Mouse (Mus musculus) left cerebral cortex, postnatal 14 days (tissue): ENCODE data around the gene Ccdc51. TPM values are rescaled to one million over a fixed set of nuclear protein-coding genes. Genes with fewer than 3 reads are reported as not detected.

Experiments used
- DNase-seq, 2 experiments: peaks; one replicate each; pipeline ENCODE4 v3.0.0; 2021 to 2022; ENCODE audit warnings: low spot score in 2 of 2, mixed read lengths in 1 of 2
- intact Hi-C: fragments of 180-260 bp; cut with DNase I; formaldehyde crosslinking; loops from one replicate; pipeline ENCODE4 v1.15.1; 2025
- total RNA-seq, 2 experiments: library from RNA; stranded (reverse); gene quantifications; 2 replicates each; pipeline ENCODE4 v1.2.3; 2021

Ccdc51 gene
- total RNA-seq, 2 experiments from 2014 or later = 5.9 to 8.4 TPM

GRCm38 (mm10) chr9:109093786-109094552, 11.7 kb downstream of the Ccdc51 start:
- DNase-seq = no peak
- intact Hi-C loops = loop anchor here (10.0 kb wide), 1 partner anchor 741 kb away; the partner anchor contains the start of gene Nme6

GRCm38 (mm10) chr9:109094553-109095136, 12.4 kb downstream of the Ccdc51 start:
- intact Hi-C loops = loop anchor here (10.0 kb wide), 1 partner anchor 740 kb away; the partner anchor contains the start of gene Nme6
- no peak for DNase-seq

DNA sequence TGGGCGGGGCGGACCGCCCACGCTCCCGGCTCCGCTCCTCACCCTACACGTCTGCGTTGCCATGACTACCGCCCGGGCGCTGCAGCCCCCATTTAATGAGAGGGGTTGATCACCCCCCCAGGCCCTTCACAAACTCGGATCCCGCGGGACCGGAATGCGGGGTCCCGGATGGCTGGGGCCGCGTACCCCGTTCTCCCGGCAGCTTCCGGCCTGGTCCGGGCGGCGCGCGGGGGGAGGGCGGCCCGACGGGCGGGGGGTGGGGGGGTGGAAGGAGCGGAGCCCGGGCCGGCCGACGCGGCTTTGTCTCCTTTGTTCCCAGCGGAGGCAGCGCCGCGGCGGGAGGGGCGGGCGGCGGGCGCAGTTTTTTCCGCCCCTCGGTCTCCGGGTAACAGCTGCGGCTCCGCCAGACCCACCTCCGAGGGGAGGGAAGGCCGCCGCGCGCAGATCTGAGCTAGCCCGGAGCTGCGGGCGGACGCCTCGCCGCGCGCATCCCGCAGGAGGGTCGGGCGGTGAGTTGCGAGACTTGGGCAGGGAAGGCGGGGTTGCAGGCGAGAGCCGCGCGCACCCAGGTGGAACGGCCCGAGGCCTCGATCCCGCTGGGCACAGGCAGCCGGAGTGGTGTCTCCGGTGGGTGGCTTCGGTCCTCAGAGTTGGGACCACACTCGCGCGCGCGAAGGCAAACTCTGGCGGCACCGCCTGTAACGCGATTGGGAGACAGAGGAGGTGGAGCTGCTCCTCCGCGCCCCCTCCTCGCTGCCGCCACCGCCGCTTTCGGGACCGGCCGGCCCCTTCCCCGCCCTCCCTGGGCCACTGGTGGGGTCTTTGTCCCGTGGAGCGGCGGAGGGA, 13.1 kb downstream of the Ccdc51 start, which contains the start of gene Plxnb1:
Plxnb1 (plus strand) TSS at position 253 of the 846 bp plus-strand sequence.
- peak; percentile 67 to 72 for DNase-seq
- intact Hi-C loops = loop anchor here (10.0 kb wide), 1 partner anchor 739 kb away; the partner anchor contains the start of gene Nme6

DNA sequence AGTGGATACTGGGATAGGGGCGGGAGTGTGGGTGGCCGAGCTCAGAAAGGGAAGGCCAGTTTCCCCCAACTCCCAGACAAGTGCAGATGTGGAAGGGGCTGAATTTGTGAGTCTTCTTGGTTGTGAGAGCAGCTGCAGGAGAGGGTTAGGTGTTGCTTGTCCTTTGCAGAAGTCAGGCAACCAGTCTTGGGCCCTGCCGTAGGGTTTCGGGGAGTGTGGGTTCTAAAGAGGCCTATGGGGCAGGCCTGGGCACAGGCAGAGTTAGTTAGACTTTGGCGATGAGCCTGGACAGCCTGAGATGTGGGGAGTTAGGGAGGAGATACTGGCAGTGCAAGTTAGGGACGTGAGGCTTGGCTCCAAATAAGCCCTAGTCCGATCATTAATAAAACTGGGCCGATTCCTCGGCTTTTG, 14.0 kb downstream of the Ccdc51 start:
- intact Hi-C loops = loop anchor here (10.0 kb wide), 1 partner anchor 739 kb away; the partner anchor contains the start of gene Nme6
- DNase-seq = peak in 1 of 2 experiments; percentile 37

GRCm38 (mm10) chr9:109096856-109097255, 14.6 kb downstream of the Ccdc51 start:
- intact Hi-C loops = loop anchor here (10.0 kb wide), 1 partner anchor 738 kb away; the partner anchor contains the start of gene Nme6
- no peak for DNase-seq

- intact Hi-C loops = loop anchor here (10.0 kb wide), 1 partner anchor 738 kb away; the partner anchor contains the start of gene Nme6
- DNase-seq = no peak
These were observed 15.0 kb downstream of the Ccdc51 start for GRCm38 (mm10) chr9:109097291-109097690.

GRCm38 (mm10) chr9:109097831-109098230, 15.5 kb downstream of the Ccdc51 start:
- intact Hi-C loops = loop anchor here (10.0 kb wide), 1 partner anchor 737 kb away; the partner anchor contains the start of gene Nme6
- DNase-seq = peak; percentile 68 to 76

DNA sequence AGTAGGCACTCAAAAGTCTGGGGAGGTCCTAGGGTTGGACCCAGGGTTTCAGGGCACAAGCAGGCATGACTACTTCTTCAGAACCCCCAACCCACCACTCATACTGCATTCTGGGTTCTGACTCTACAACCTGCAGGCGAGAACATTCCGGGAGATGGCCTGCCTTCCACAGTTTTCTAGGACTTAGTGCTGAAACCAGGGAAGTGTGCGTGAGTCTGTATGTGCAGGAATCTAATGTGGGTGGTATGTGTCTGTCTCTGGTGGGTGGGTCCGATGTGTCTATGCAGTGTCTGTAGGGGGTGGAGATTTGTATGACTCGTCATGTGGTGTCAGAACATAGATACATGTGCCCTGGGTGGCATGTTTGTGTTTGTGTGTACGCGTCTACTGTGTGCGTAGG, 16.1 kb downstream of the Ccdc51 start:
- intact Hi-C loops = loop anchor here (10.0 kb wide), 1 partner anchor 736 kb away; the partner anchor contains the start of gene Nme6
- no peak for DNase-seq

- intact Hi-C loops = loop anchor here (10.0 kb wide), 1 partner anchor 736 kb away; the partner anchor contains the start of gene Nme6
- peak in 1 of 2 experiments; percentile 54 for DNase-seq
These were observed 16.7 kb downstream of the Ccdc51 start for GRCm38 (mm10) chr9:109098969-109099368.

GRCm38 (mm10) chr9:109100307-109100928, 18.1 kb downstream of the Ccdc51 start:
- intact Hi-C loops = no loop called here
- DNase-seq = no peak

DNA sequence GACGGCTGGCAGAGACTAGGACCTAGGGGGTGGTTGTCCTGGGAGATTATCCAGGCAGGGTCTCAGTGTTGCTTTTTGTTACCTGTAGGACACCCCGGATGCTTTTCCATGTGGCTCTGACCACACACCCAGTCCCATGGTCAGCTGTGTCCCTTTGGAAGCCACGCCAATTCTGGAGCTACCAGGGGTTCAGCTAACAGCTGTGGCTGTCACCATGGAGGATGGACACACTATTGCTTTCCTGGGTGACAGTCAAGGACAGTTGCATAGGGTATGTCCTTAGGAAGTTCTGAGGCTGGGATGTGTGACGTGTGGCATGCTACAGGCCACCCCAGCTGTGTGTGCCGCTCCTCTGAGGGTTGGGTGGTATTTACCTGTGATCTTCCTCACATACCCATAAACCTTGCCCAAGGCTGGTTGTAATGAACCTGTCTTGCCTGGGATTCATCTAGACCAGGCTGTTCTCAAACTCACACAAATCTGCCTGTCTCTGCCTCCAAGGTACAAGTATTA, 19.7 kb downstream of the Ccdc51 start:
- no peak for DNase-seq
- intact Hi-C loops = no loop called here

- intact Hi-C loops = no loop called here
- DNase-seq = no peak
These were observed 20.2 kb downstream of the Ccdc51 start for GRCm38 (mm10) chr9:109102541-109102940.

- intact Hi-C loops = no loop called here
- no peak for DNase-seq
These were observed 21.0 kb downstream of the Ccdc51 start for GRCm38 (mm10) chr9:109103250-109103649.

GRCm38 (mm10) chr9:109104083-109104482, 21.8 kb downstream of the Ccdc51 start:
- intact Hi-C loops = no loop called here
- no peak for DNase-seq

GRCm38 (mm10) chr9:109105011-109105410, 22.7 kb downstream of the Ccdc51 start:
- intact Hi-C loops = no loop called here
- peak; percentile 44 to 51 for DNase-seq

- no peak for DNase-seq
These were observed 23.4 kb downstream of the Ccdc51 start for GRCm38 (mm10) chr9:109105648-109106047.

GRCm38 (mm10) chr9:109107341-109107740, 25.0 kb downstream of the Ccdc51 start:
- DNase-seq = no peak
- intact Hi-C loops = no loop called here

More at GRCm38 (mm10) chr9:109105648-109106047, 23.4 kb downstream of the Ccdc51 start:
- intact Hi-C loops = no loop called here

- DNase-seq = no peak
- intact Hi-C loops = no loop called here
These were observed 27.9 kb downstream of the Ccdc51 start for GRCm38 (mm10) chr9:109110240-109110639.

DNA sequence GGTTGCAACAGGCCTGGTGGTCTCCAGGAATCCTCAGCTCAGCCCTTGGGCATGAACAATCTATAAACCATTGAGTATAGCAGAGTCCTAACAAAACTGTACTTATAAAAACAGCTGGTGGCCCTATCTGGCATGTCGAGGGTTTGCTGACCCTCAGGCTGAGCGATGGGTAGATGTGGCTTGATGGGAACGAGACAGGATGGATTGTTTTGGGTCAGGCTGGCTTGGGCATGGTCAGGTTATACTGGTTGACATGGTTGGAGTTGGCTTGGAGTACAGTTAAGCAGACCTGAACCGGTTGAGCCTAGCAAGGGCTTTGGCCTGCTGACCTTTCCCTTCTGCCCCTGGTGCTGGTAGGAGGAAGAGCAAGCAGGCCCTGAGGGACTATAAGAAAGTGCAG, 28.8 kb downstream of the Ccdc51 start:
- intact Hi-C loops = no loop called here
- no peak for DNase-seq
